Mouse (Mus musculus): ENCODE data around the gene Gm13271.
"Not testable (repeated sequence)": the region's sequence is repeated elsewhere in the genome, so short reads cannot be mapped to it uniquely, and the experiment has no call there.

Gm13271 gene

GRCm38 (mm10) chr4:88754818-88755340 is at the start of gene Gm13271:
Gm13271 (plus strand) TSS chr4:88754868.
- in situ Hi-C loops (cut with MboI): not testable (repeated sequence)

GRCm38 (mm10) chr4:88705924-88706323 is 48.7 kb upstream of the Gm13271 start:
- in situ Hi-C loops (cut with MboI): no loop called here

GRCm38 (mm10) chr4:88707128-88707826 is 47.4 kb upstream of the Gm13271 start:
- in situ Hi-C loops (cut with MboI): no loop called here

- in situ Hi-C loops (cut with MboI): no loop called here
These were observed 40.4 kb upstream of the Gm13271 start for GRCm38 (mm10) chr4:88714281-88714680.

GRCm38 (mm10) chr4:88715059-88715458 is 39.6 kb upstream of the Gm13271 start:
- in situ Hi-C loops (cut with MboI): no loop called here

GRCm38 (mm10) chr4:88718715-88719114 is 36.0 kb upstream of the Gm13271 start:
- in situ Hi-C loops (cut with MboI): no loop called here

GRCm38 (mm10) chr4:88721791-88722721 is 32.6 kb upstream of the Gm13271 start, which contains the start of the genes Gm26566 and Klhl9:
Gm26566 (plus strand) TSS chr4:88721805.
Klhl9 (minus strand) TSS chr4:88722465.
- in situ Hi-C loops (cut with MboI): no loop called here

- in situ Hi-C loops (cut with MboI): no loop called here
These were observed 31.1 kb upstream of the Gm13271 start for GRCm38 (mm10) chr4:88723497-88724090.

GRCm38 (mm10) chr4:88726727-88727126 is 27.9 kb upstream of the Gm13271 start:
- in situ Hi-C loops (cut with MboI): loop anchor here (25.0 kb wide), 2 partner anchors 136 to 586 kb away; partner anchors contain the start of genes Cdkn2b and Ifna1

GRCm38 (mm10) chr4:88727324-88727723 is 27.3 kb upstream of the Gm13271 start:
- in situ Hi-C loops (cut with MboI): loop anchor here (25.0 kb wide), 2 partner anchors 135 to 585 kb away; partner anchors contain the start of genes Cdkn2b and Ifna1

- in situ Hi-C loops (cut with MboI): loop anchor here (25.0 kb wide), 2 partner anchors 124 to 574 kb away; partner anchors contain the start of genes Cdkn2b and Ifna1
These were observed 16.2 kb upstream of the Gm13271 start for GRCm38 (mm10) chr4:88738480-88738879.

GRCm38 (mm10) chr4:88739036-88739435 is 15.6 kb upstream of the Gm13271 start:
- in situ Hi-C loops (cut with MboI): loop anchor here (25.0 kb wide), 2 partner anchors 123 to 573 kb away; partner anchors contain the start of genes Cdkn2b and Ifna1

GRCm38 (mm10) chr4:88741426-88741825 is 13.2 kb upstream of the Gm13271 start:
- in situ Hi-C loops (cut with MboI): loop anchor here (25.0 kb wide), 2 partner anchors 121 to 571 kb away; partner anchors contain the start of genes Cdkn2b and Ifna1

GRCm38 (mm10) chr4:88742771-88743371 is 11.8 kb upstream of the Gm13271 start:
- in situ Hi-C loops (cut with MboI): loop anchor here (25.0 kb wide), 2 partner anchors 119 to 569 kb away; partner anchors contain the start of genes Cdkn2b and Ifna1

GRCm38 (mm10) chr4:88744207-88744606 is 10.5 kb upstream of the Gm13271 start:
- in situ Hi-C loops (cut with MboI): loop anchor here (25.0 kb wide), 2 partner anchors 118 to 568 kb away; partner anchors contain the start of genes Cdkn2b and Ifna1

GRCm38 (mm10) chr4:88749926-88750325 is 4.7 kb upstream of the Gm13271 start:
- in situ Hi-C loops (cut with MboI): loop anchor here (25.0 kb wide), 2 partner anchors 112 to 562 kb away; partner anchors contain the start of genes Cdkn2b and Ifna1

- in situ Hi-C loops (cut with MboI): not testable (repeated sequence)
These were observed 2.2 kb downstream of the Gm13271 start for GRCm38 (mm10) chr4:88756581-88757513.

GRCm38 (mm10) chr4:88757628-88758031 is 3.0 kb downstream of the Gm13271 start:
- in situ Hi-C loops (cut with MboI): not testable (repeated sequence)

GRCm38 (mm10) chr4:88758751-88759150 is 4.1 kb downstream of the Gm13271 start:
- in situ Hi-C loops (cut with MboI): not testable (repeated sequence)
